Mouse (Mus musculus): ENCODE results near the gene Hapln4.

GRCm38 (mm10) chr8:70057721-70058120, 25.5 kb upstream of the Hapln4 start:
- TF ChIP-seq CTCF (IDR thresholded peaks at IDR 0.05; ENCODE audit: borderline replicate concordance, extremely low read depth, insufficient read depth, insufficient read length) (no peak), POLR2A (IDR thresholded peaks at IDR 0.05; ENCODE audit: borderline replicate concordance, extremely low read depth, insufficient read depth, insufficient read length, poor library complexity, severe bottlenecking) (no peak)
